Mouse (Mus musculus): ENCODE measurements at regions not wholly inside any gene's neighbourhood (a gene's known extent, or its start where the extent isn't known, plus 50 kb on each side); places are given as distances from the start of the nearest gene placed in this dataset.
"Not testable (repeated sequence)": the region's sequence is repeated elsewhere in the genome, so short reads cannot be mapped to it uniquely, and the experiment has no call there.

- DNase-seq: no peak
These were observed 168.1 kb upstream of the Rgma start for GRCm38 (mm10) chr7:73206922-73207811.

GRCm38 (mm10) chr7:73208479-73208816 lies 166.9 kb upstream of the Rgma start:
- DNase-seq: peak; percentile 13 to 31

- DNase-seq: peak; percentile 24 to 27
These were observed 166.3 kb upstream of the Rgma start for GRCm38 (mm10) chr7:73208817-73209602.

GRCm38 (mm10) chr7:73210078-73210477 lies 165.2 kb upstream of the Rgma start:
- peak; percentile 43 to 50 for DNase-seq

- DNase-seq: no peak
These were observed 152.9 kb upstream of the Rgma start for GRCm38 (mm10) chr7:73222237-73222915.

- no peak for DNase-seq
These were observed 152.3 kb upstream of the Rgma start for GRCm38 (mm10) chr7:73222929-73223512.

- no peak for DNase-seq
These were observed 141.7 kb upstream of the Rgma start for GRCm38 (mm10) chr7:73233539-73234158.

GRCm38 (mm10) chr7:73238486-73238885 lies 136.8 kb upstream of the Rgma start:
- no peak for DNase-seq

GRCm38 (mm10) chr7:73243591-73244355 lies 131.5 kb upstream of the Rgma start:
- DNase-seq: peak; percentile 9 to 17

- DNase-seq: peak in 1 of 2 experiments; percentile 22
These were observed 129.9 kb upstream of the Rgma start for GRCm38 (mm10) chr7:73245431-73245830.

GRCm38 (mm10) chr7:73250593-73250992 lies 124.7 kb upstream of the Rgma start:
- peak in 1 of 2 experiments; percentile 8 for DNase-seq

- peak; percentile 15 to 27 for DNase-seq
These were observed 124.0 kb upstream of the Rgma start for GRCm38 (mm10) chr7:73251187-73251740.

- not testable (repeated sequence) for DNase-seq
These were observed 120.3 kb upstream of the Rgma start for GRCm38 (mm10) chr7:73254972-73255371.

- DNase-seq: no peak
These were observed 115.2 kb upstream of the Rgma start for GRCm38 (mm10) chr7:73260140-73260539.

GRCm38 (mm10) chr7:73261750-73262149 lies 113.6 kb upstream of the Rgma start:
- no peak for DNase-seq

- no peak for DNase-seq
These were observed 112.8 kb upstream of the Rgma start for GRCm38 (mm10) chr7:73262526-73262925.

- DNase-seq: no peak
These were observed 105.7 kb upstream of the Rgma start for GRCm38 (mm10) chr7:73269626-73270025.

- DNase-seq: no peak
These were observed 102.5 kb upstream of the Rgma start for GRCm38 (mm10) chr7:73272787-73273186.

- peak in 1 of 2 experiments; percentile 8 for DNase-seq
These were observed 99.5 kb upstream of the Rgma start for GRCm38 (mm10) chr7:73275814-73276271.

GRCm38 (mm10) chr7:73278616-73279015 lies 96.7 kb upstream of the Rgma start:
- DNase-seq: no peak

- no peak for DNase-seq
These were observed 95.3 kb upstream of the Rgma start for GRCm38 (mm10) chr7:73279936-73280445.
